Mouse (Mus musculus) right cerebral cortex, postnatal 36 days (tissue): ENCODE results near the gene Hspbp1.

Source experiments
- DNase-seq, 2 experiments: peaks; one replicate each; pipeline ENCODE4 v3.0.0; 2022; ENCODE audit warnings: low spot score in 2 of 2, mixed read lengths in 1 of 2

The Hspbp1 gene

DNA sequence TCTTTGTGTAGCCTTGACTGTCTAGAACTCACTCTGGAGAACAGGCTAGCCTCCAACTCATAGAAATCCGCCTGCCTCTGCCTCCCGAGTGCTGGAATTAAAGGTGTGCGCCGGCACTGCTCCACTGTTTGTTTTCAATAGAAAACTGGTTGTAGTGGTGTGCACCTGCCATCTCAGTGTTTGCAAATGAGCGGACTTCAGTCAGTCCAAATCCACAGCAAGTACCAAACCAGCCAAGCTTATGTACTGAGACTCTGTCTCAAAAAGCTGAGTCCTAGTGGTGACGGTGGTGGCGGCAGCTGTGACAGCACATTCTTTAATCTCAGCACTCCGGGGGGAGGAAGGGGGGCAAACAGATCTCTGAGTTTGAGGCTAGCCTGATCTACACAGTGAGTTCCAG, 16.4 kb downstream of the Hspbp1 start:
- DNase-seq = no peak

- DNase-seq = no peak
These were observed 18.0 kb downstream of the Hspbp1 start for GRCm38 (mm10) chr7:4666871-4667270.

- no peak for DNase-seq
These were observed 21.1 kb downstream of the Hspbp1 start for GRCm38 (mm10) chr7:4663742-4664141.

- DNase-seq = no peak
These were observed 21.7 kb downstream of the Hspbp1 start for GRCm38 (mm10) chr7:4663179-4663578.

DNA sequence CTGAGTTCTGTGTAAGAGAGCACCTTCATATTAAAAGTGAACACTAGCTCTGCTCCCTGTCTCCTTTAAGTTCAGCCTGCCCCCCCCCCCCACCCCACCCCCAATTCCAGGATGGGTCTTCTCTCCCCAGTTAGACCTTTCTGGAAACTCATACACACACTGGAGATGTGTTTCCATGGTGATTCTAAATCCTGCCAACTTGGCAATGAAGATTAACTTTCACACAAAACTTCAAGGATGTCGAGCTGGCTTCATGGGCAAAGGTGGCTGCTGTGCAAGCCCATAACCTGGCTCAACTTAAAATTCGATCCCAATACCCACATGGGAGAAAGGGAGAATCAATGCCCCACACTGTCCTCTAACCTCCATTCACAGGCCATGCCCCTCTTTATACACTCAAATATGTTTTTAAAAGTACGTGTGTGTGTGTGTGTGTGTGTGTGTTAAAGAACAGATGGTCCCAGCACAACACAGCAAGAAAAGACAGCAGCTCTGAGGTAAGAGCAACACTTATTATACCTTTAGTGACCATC, 24.9 kb downstream of the Hspbp1 start:
- no peak for DNase-seq

- peak; percentile 97 for DNase-seq
These were observed 25.8 kb downstream of the Hspbp1 start, which contains the start of gene Ppp6r1 for GRCm38 (mm10) chr7:4658912-4659551. Ppp6r1 (minus strand) TSS chr7:4659019.

GRCm38 (mm10) chr7:4658128-4658907, 26.6 kb downstream of the Hspbp1 start:
- DNase-seq = no peak

DNA sequence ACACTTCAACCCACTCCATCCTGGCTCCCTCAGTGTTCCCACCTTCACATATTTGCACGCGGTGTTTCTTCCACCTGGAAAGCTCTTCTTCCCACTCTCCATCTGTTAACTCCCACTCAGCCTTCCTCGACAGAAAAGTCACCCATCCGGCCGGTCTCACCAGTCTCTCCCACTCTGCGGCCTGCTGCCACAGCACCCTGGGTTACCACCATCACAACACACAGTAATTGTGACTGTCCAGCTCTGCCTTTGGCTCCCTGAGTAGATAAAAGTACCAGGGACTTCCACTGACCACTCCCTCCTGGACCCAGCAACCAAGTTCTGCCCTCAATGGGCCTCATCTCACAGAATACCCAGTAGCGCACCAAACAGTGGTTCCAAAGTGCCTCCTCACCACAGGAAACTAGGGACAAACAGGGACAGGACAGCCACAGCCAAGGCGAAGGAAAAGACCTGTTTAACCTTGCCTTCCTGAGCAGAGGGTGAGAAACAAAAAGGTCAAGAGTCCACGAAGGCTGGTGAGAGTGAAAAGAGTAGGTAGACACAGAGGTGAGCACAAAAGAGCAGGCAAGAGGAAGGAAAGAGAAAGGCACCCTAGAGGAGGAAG, 27.2 kb downstream of the Hspbp1 start:
- peak; percentile 31 to 62 for DNase-seq

GRCm38 (mm10) chr7:4656818-4657217, 28.1 kb downstream of the Hspbp1 start:
- no peak for DNase-seq

- DNase-seq = no peak
These were observed 29.0 kb downstream of the Hspbp1 start for GRCm38 (mm10) chr7:4655916-4656315.

DNA sequence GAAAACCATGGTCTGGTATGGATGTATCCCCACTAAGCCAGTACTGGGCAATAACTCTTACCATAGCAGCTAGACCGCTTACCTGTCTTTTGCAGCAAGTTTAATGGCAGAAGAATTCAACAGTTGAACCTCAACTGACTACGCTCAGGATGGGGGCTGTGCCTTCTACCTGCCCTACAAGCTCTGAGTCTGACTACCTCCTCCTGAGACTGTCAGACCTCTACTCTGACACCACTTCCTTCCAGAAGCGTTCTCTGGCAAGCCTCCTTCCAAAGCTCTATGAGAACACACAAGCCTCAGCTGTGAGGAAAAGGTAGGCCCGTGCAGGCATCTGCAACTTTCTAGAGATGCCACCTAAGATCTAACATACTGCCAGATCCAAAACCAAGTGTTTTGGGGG, 29.5 kb downstream of the Hspbp1 start:
- DNase-seq = no peak

DNA sequence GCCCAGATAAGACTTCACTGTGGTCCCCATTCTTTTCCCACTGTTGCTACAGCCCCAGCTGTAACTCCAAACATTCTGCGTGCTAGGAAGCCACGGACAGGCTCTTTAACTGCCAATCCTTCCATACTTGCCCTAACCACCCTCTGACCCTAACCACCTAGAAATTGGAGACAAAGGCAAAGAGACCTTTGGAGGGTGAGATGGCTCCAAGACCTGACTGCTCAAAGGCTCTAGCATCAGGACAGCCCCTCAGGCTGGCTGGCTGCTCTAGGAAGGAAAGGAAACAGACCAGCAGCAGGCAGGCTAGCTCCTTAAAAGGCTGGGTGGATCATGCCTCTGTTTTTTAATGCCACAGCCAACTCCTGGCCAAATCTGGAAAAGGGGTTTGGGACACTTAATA, 30.6 kb downstream of the Hspbp1 start:
- DNase-seq = no peak

DNA sequence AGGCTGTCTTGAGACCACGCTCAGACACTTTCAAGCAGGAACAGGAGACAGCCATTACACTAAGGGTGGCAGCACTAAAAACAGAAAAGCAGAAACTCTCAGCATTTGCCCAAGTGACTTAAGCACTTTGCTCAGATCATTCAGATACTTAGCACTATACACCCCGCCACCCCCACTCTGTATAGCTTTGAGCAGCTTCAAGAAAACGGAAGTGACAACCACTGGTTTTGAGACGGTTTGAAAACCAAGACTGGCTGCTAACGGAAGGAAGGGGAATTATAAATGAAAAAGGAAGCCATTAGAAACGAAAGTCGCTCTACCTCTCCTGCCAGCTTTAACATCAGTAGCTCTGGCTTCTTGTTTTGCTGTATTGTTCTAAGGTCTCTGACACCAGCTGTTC, 31.1 kb downstream of the Hspbp1 start:
- DNase-seq = peak in 1 of 2 experiments; percentile 45

DNA sequence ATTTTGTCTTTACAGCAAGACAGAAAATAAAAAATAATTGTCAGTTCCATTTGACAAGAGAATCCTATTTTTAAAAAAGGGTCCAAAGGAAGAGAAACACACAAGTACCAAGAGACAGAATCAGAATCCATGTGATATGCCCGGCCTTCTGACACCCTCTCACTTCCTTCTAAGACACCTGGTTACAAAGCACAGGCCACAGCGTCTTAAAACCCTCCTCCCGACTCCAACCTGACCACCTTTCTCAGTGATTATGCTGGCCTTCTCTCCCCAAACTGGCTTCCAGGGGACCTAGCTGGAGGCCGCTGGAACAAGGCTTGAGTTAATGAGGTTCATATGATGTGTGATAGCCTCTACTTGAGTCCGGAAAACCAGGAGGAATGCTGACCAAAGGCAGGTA, 31.5 kb downstream of the Hspbp1 start:
- no peak for DNase-seq

DNA sequence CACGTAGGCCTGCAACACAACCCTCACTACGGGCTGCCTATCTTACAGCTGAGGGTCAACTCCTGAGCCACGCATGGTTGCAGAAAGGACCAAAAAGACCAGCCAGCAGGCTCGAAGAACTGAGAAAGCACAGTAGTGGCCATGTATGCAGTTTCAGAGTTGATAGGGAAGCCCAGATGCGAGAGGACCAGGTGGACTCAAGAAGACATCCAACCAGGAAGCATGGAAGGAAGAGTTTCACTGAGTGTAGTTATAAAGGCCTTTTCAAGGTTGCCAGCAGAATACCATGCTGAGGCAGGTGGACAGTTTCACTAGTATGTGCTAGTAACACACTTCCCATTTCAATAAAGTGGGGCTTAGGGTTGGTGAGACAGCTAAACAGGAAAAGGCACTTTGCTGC, 32.1 kb downstream of the Hspbp1 start:
- DNase-seq = no peak

- DNase-seq = no peak
These were observed 33.3 kb downstream of the Hspbp1 start for GRCm38 (mm10) chr7:4651581-4651980.

GRCm38 (mm10) chr7:4647992-4648391, 36.9 kb downstream of the Hspbp1 start:
- DNase-seq = no peak

DNA sequence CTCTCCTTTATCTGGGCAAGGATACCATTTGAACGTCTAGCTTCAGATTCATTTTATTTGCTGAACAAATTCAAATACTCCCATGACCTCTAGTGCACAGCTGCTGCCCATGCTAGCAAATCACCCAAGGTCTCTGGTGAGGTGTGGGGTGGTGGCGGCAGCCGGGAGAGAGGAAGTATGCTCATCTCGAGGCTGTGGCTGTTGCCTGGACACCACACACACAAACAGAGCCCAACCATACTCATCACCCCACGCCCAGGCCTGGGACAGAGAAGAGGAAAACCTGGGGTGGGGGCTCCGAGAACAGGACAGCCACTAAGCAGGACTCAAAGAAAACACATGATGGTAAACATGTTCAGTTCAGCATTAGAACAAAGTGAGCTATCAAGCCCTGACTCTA, 37.6 kb downstream of the Hspbp1 start:
- no peak for DNase-seq

DNA sequence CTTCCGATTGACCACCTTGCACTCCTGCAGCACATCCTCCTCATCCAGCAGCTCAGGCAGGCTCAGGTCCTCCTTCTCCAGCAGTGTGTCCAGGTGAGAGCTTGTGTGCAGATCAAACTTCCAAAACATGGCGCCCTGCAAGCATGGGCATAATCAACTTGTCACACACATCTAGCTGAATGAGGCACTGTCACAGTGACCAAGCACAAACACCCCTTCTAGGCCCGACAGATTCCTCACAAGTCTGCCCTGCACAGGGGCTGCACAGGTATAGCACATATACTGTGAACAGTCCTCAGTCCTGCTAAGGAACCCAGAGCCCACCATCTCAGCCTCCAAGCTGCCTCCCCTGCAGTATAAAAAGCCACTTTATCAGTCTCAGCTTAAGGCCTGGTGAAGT, 38.1 kb downstream of the Hspbp1 start:
- DNase-seq = no peak

DNA sequence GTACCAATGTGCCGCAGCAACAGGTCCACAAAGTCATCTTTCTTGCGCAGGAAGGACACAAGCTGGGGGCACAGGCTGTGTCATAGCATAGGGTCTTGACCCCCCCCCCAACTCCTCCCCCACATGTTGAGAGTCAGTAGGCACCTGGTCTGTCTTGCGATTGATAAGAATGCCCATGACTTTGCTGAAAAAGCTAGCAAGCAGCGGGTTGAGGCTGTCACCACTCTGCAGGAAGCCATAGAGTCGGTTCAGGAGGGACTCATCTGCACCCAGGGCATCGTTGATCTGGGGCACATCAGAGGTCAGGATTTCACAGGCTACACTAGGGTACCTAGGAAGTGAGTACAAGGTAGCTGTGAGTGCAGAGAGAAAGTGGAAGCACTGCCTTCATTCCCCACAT, 41.6 kb downstream of the Hspbp1 start:
- DNase-seq = no peak

- no peak for DNase-seq
These were observed 42.9 kb downstream of the Hspbp1 start for GRCm38 (mm10) chr7:4641956-4642355.

DNA sequence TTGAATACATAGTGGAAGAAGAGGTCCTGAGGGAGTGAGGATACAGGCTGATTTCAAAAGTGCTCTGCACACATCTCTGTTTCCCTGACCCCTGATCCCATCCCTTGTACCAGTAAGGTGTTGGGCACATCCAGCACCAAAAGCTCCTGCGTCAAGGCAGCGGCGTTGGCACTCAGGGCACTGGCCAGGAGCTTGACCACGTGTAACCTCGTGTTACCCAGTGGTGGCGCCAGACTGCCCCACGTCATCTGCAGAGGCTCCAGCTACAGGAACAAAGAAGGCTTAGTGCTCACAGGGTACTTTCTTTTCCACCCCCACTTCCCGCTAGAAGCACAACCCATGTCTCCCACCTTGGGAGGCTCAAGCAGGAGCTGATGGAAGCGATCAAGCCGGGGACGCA, 43.7 kb downstream of the Hspbp1 start:
- no peak for DNase-seq

DNA sequence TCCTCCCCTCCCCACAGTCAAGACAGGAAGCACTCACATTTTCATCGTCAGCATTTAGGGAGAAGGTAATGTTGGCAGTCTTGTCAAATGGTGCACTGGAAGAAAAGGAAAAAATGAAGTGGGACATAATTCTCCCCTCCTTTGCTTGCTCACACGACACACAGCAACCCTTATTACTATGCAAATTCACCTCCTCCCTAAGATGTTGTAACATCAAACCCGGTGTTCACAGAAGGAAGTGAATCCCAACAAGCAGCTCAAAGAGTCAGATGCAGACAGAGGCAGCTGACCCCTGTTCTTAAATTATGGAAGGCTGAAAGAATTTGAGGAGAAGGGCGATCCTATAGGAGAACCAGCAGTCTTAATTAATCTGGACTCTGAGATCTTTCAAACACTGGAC, 48.7 kb downstream of the Hspbp1 start:
- DNase-seq = no peak
